Mouse (Mus musculus) kidney, adult 9 months (tissue): ENCODE data around the gene Dync1i1.

ENCODE experiments used
- DNase-seq: peaks from one replicate; pipeline ENCODE4 v3.0.0; 2022

Gene Dync1i1

GRCm38 (mm10) chr6:5775461-5775860, 50.0 kb downstream of the Dync1i1 start:
- DNase-seq, result no peak

- DNase-seq, result no peak
Observed at GRCm38 (mm10) chr6:5781752-5782151, 56.3 kb downstream of the Dync1i1 start.

GRCm38 (mm10) chr6:5783830-5784229, 58.4 kb downstream of the Dync1i1 start:
- DNase-seq, result no peak

- DNase-seq, result no peak
Observed at GRCm38 (mm10) chr6:5790607-5791006, 65.2 kb downstream of the Dync1i1 start.

- DNase-seq, result no peak
Observed at GRCm38 (mm10) chr6:5794106-5794753, 68.8 kb downstream of the Dync1i1 start.

- DNase-seq, result no peak
Observed at GRCm38 (mm10) chr6:5795314-5795713, 69.9 kb downstream of the Dync1i1 start.

GRCm38 (mm10) chr6:5802124-5802839, 76.8 kb downstream of the Dync1i1 start:
- DNase-seq, result peak; percentile 62

- no peak for DNase-seq
Observed at GRCm38 (mm10) chr6:5802840-5803491, 77.5 kb downstream of the Dync1i1 start.

- no peak for DNase-seq
Observed at GRCm38 (mm10) chr6:5808008-5808421, 82.6 kb downstream of the Dync1i1 start.

GRCm38 (mm10) chr6:5812076-5812475, 86.6 kb downstream of the Dync1i1 start:
- no peak for DNase-seq

GRCm38 (mm10) chr6:5819674-5820073, 94.2 kb downstream of the Dync1i1 start:
- DNase-seq, result no peak

- DNase-seq, result no peak
Observed at GRCm38 (mm10) chr6:5825461-5825860, 100.0 kb downstream of the Dync1i1 start.

GRCm38 (mm10) chr6:5827064-5827463, 101.6 kb downstream of the Dync1i1 start:
- DNase-seq, result no peak

- no peak for DNase-seq
Observed at GRCm38 (mm10) chr6:5828409-5828974, 103.1 kb downstream of the Dync1i1 start.

- DNase-seq, result peak; percentile 6
Observed at GRCm38 (mm10) chr6:5829148-5829547, 103.7 kb downstream of the Dync1i1 start.

- no peak for DNase-seq
Observed at GRCm38 (mm10) chr6:5830717-5831116, 105.3 kb downstream of the Dync1i1 start.

- no peak for DNase-seq
Observed at GRCm38 (mm10) chr6:5831233-5831632, 105.8 kb downstream of the Dync1i1 start.

GRCm38 (mm10) chr6:5832838-5833237, 107.4 kb downstream of the Dync1i1 start:
- no peak for DNase-seq

GRCm38 (mm10) chr6:5842466-5842865, 117.0 kb downstream of the Dync1i1 start:
- no peak for DNase-seq

- DNase-seq, result no peak
Observed at GRCm38 (mm10) chr6:5846154-5846553, 120.7 kb downstream of the Dync1i1 start.

- DNase-seq, result no peak
Observed at GRCm38 (mm10) chr6:5854048-5854836, 128.8 kb downstream of the Dync1i1 start.

- no peak for DNase-seq
Observed at GRCm38 (mm10) chr6:5855526-5855925, 130.1 kb downstream of the Dync1i1 start.

GRCm38 (mm10) chr6:5858371-5858770, 132.9 kb downstream of the Dync1i1 start:
- peak; percentile 22 for DNase-seq
